Mouse (Mus musculus): ENCODE measurements at regions not wholly inside any gene's neighbourhood (a gene's known extent, or its start where the extent isn't known, plus 50 kb on each side); places are given as distances from the start of the nearest gene placed in this dataset.
A peak's percentile ranks its signal among the peaks of the same experiment; 100 is the strongest.

DNA sequence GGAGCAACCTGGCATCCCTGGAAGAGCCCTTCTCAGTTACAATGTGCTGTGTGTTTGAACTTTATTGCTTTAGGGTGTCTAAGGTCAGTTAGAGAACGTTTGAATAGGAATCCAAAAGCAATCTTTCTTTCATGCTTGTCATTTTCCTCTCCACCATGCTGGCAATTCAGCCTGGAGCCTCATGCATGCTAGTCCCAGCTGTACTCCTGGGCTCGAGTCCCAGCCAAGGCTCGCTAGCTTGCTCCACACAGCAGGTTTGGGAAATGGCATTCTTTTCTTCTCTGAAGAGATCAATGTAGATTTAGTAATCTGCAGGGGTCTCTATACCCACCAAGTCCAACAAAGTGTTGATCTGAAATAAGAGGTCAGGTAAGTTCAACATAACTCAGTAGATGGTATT lies 513.1 kb downstream of the Plekhb2 start:
- H3K27me3 ChIP-seq (ENCODE audit: control insufficient read depth, insufficient read depth, low read length): no peaks in the 10 kb centered on the region
- 20% methylated on average over 3 of the region's 3 CpGs for WGBS
- no peaks in the 10 kb centered on the region for H3K4me1 ChIP-seq (ENCODE audit: control insufficient read depth, insufficient read depth, low read length)
- no peak overlapping the region for H3K27ac ChIP-seq (ENCODE audit: insufficient read depth, low read length)
- TF ChIP-seq POLR2A (IDR thresholded peaks at IDR 0.05; ENCODE audit: borderline replicate concordance, insufficient read depth, low read length): no peak
- no peak for TF ChIP-seq CTCF (IDR thresholded peaks at IDR 0.05; ENCODE audit: borderline replicate concordance, insufficient read depth, low read depth, low read length)
- H3K4me3 ChIP-seq (replicated peaks; ENCODE audit: insufficient read depth, low read depth, low read length): no peak overlapping the region
- DNase-seq: peak in 1 of 2 experiments; percentile 30

DNA sequence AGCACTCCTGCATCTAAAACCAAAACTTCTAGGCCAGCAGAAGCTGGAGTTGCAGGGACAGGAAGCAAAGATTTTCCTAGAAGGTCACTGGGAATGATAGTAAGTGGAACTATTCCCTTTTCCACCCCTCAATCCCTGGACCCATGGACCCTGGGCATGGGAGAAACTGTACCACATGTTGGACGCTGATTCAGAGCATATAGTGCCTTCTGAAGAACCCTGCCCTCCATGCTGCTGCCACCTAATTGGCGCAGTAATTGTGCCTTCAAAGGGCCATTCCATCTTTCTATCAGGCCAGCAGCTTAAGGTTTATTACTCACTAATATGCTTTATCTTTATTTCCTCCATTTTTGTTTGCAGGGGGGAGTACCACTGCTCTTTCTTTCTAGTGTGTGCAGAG lies 516.8 kb downstream of the Plekhb2 start:
- H3K27me3 ChIP-seq (ENCODE audit: control insufficient read depth, insufficient read depth, low read length): no peaks in the 10 kb centered on the region; the same call in 1 of the 2 replicates
- no peaks in the 10 kb centered on the region for H3K4me1 ChIP-seq (ENCODE audit: control insufficient read depth, insufficient read depth, low read length)
- H3K4me3 ChIP-seq (replicated peaks; ENCODE audit: insufficient read depth, low read depth, low read length): no peak overlapping the region
- no peak overlapping the region for H3K27ac ChIP-seq (ENCODE audit: insufficient read depth, low read length)
- TF ChIP-seq POLR2A (IDR thresholded peaks at IDR 0.05; ENCODE audit: borderline replicate concordance, insufficient read depth, low read length): no peak
- no peak for TF ChIP-seq CTCF (IDR thresholded peaks at IDR 0.05; ENCODE audit: borderline replicate concordance, insufficient read depth, low read depth, low read length)
- WGBS: 93% methylated on average over 2 of the region's 2 CpGs
- no peak for DNase-seq

DNA sequence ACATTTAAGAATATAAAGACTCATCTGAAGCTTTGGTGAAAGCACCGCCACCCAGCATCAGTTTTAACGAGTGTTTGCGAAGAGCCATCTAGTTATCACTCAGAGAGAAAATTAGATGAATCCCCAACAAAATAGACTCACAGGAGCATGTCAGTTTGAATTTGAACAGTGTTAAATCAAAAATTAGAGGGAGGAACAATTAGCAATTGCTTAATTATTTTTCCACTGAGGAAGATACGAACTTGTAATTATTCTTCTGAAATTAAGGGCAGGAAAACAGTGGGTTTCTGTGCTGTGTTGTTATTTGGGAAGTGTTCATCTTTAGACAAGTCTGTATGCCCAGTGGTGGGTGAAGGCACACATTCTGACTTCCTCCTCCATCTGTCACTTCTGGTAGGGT lies 523.0 kb downstream of the Plekhb2 start:
- Histone ChIP-seq H3K4me3 (replicated peaks; ENCODE audit: insufficient read depth, low read depth, low read length) (no peak overlapping the region), H3K27me3 (ENCODE audit: control insufficient read depth, insufficient read depth, low read length) (no peaks in the 10 kb centered on the region; the same call in 1 of the 2 replicates), H3K4me1 (ENCODE audit: control insufficient read depth, insufficient read depth, low read length) (no peaks in the 10 kb centered on the region), H3K27ac (ENCODE audit: insufficient read depth, low read length) (no peak overlapping the region)
- no peak for DNase-seq
- 79% methylated on average over 4 of the region's 4 CpGs for WGBS
- TF ChIP-seq POLR2A (IDR thresholded peaks at IDR 0.05; ENCODE audit: borderline replicate concordance, insufficient read depth, low read length): no peak

DNA sequence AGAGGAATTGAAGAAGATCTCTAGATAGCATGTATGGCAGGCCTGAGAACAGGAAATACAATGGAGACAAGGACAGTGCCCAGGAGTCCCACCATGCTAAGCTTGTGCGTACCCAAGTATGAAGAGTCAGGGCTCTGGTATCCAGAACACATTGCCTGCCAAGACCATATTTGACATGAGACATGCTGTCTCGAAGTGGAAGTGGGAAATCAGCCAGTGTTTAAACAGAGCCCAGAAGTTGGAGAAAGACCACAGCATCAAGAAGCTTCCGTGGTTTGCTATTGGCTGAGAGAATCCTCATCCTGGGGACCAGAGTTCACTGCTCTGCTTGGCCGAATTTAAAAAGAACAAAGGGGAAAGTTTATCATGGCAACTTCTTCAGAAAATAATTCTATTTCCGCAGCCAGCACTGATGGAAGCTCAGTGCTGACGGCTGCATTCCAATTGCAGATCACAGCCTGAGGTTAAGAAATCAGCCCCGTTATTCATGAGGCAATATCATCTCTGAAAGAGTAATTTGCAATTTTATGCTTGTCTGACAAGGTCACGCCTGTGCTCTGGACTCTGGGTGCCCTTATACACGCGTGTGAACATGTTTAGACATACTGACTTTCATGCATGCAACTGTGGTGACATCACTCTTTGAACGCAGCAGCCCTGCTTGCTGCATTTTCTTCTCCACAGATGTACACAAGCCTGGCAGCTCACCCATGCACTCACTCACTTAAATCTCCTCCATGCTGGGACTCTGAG lies 531.0 kb downstream of the Plekhb2 start:
- no peak for TF ChIP-seq CTCF (IDR thresholded peaks at IDR 0.05; ENCODE audit: borderline replicate concordance, insufficient read depth, low read depth, low read length)
- no peak for TF ChIP-seq POLR2A (IDR thresholded peaks at IDR 0.05; ENCODE audit: borderline replicate concordance, insufficient read depth, low read length)
- H3K27me3 ChIP-seq (ENCODE audit: control insufficient read depth, insufficient read depth, low read length): no peaks in the 10 kb centered on the region
- WGBS: 49% methylated on average over 11 of the region's 11 CpGs
- H3K27ac ChIP-seq (ENCODE audit: insufficient read depth, low read length): no peak overlapping the region
- no peak for DNase-seq
- H3K4me3 ChIP-seq (replicated peaks; ENCODE audit: insufficient read depth, low read depth, low read length): no peak overlapping the region
- H3K4me1 ChIP-seq (ENCODE audit: control insufficient read depth, insufficient read depth, low read length): peaks cover 4% of the 10 kb centered on the region; the same call in 1 of the 2 replicates

DNA sequence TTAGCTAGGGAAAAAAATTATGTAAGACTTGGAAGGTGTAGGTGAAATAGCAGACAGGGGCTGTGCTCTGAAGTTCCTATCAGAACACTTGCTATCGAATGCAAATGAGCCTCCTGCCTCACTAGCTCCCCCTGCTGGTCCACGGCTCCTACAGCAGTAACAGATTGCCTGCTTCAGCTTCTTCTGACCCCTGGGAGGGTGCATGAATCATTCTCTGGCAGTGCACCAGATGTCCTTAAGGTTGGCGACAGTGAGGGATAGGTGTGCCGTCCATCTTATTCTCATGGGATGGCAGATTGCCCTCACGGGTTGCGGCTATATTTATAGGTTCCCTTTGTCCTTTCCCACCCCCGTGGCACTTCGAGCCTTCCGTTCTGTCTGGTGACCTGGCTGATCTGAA lies 535.7 kb downstream of the Plekhb2 start:
- H3K4me1 ChIP-seq (ENCODE audit: control insufficient read depth, insufficient read depth, low read length): peaks cover 7% of the 10 kb centered on the region; the same call in 1 of the 2 replicates
- no peak overlapping the region for H3K27ac ChIP-seq (ENCODE audit: insufficient read depth, low read length)
- WGBS: 6% methylated on average over 9 of the region's 9 CpGs
- DNase-seq: peak; percentile 81 to 87
- H3K27me3 ChIP-seq (ENCODE audit: control insufficient read depth, insufficient read depth, low read length): no peaks in the 10 kb centered on the region
- TF ChIP-seq POLR2A (IDR thresholded peaks at IDR 0.05; ENCODE audit: borderline replicate concordance, insufficient read depth, low read length) (no peak), CTCF (IDR thresholded peaks at IDR 0.05; ENCODE audit: borderline replicate concordance, insufficient read depth, low read depth, low read length) (peak; percentile 92)
- peak overlapping the region; percentile 17 for H3K4me3 ChIP-seq (replicated peaks; ENCODE audit: insufficient read depth, low read depth, low read length)

DNA sequence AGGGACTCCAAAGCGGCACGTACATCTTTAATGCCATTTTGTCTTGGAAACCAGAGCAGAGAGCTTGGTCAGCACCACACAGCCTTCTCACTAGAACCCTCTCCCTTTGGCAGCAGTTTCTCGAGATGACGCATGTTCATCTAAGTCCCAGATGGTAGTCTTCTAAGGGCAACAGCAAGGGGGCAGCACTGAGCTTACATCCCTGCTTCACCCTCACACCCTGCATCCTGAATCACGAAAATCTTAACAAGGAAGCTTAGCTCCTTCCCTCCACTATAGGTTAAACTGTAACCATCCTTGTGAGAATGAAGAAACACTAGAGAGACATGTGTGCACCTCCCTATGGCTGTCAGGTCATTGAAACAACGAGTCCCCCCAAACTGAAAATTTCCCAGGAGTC lies 538.4 kb downstream of the Plekhb2 start:
- H3K27me3 ChIP-seq (ENCODE audit: control insufficient read depth, insufficient read depth, low read length): no peaks in the 10 kb centered on the region
- H3K27ac ChIP-seq (ENCODE audit: insufficient read depth, low read length): no peak overlapping the region
- TF ChIP-seq POLR2A (IDR thresholded peaks at IDR 0.05; ENCODE audit: borderline replicate concordance, insufficient read depth, low read length) (no peak), CTCF (IDR thresholded peaks at IDR 0.05; ENCODE audit: borderline replicate concordance, insufficient read depth, low read depth, low read length) (peak; percentile 74)
- WGBS: 30% methylated on average over 6 of the region's 6 CpGs
- peaks cover 7% of the 10 kb centered on the region; the same call in 1 of the 2 replicates for H3K4me1 ChIP-seq (ENCODE audit: control insufficient read depth, insufficient read depth, low read length)
- DNase-seq: peak; percentile 52 to 56
- H3K4me3 ChIP-seq (replicated peaks; ENCODE audit: insufficient read depth, low read depth, low read length): no peak overlapping the region

DNA sequence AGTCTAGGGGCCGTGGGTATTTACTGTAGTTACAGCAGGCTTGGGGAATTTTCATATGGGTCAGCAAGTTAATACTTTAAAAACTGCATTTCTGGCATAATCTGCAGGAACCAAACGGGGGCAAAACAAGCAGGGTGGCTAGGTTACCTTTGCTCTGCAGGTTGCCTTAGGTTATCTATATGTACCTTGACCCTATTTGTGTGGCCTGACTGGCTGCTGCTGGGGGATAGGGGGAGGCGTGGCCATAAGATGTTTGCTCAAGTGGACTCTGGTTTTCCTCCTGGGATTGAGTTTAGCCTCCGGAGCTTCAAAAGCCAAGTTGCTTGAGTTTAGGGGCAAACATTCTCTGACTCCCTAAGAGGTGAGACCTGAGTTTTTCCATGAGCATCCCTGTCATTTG lies 540.6 kb downstream of the Plekhb2 start:
- WGBS: 86% methylated on average over 4 of the region's 4 CpGs
- TF ChIP-seq POLR2A (IDR thresholded peaks at IDR 0.05; ENCODE audit: borderline replicate concordance, insufficient read depth, low read length) (no peak), CTCF (IDR thresholded peaks at IDR 0.05; ENCODE audit: borderline replicate concordance, insufficient read depth, low read depth, low read length) (no peak)
- H3K27me3 ChIP-seq (ENCODE audit: control insufficient read depth, insufficient read depth, low read length): no peaks in the 10 kb centered on the region
- no peak overlapping the region for H3K27ac ChIP-seq (ENCODE audit: insufficient read depth, low read length)
- peaks cover 7% of the 10 kb centered on the region; the same call in 1 of the 2 replicates for H3K4me1 ChIP-seq (ENCODE audit: control insufficient read depth, insufficient read depth, low read length)
- no peak for DNase-seq
- no peak overlapping the region for H3K4me3 ChIP-seq (replicated peaks; ENCODE audit: insufficient read depth, low read depth, low read length)

DNA sequence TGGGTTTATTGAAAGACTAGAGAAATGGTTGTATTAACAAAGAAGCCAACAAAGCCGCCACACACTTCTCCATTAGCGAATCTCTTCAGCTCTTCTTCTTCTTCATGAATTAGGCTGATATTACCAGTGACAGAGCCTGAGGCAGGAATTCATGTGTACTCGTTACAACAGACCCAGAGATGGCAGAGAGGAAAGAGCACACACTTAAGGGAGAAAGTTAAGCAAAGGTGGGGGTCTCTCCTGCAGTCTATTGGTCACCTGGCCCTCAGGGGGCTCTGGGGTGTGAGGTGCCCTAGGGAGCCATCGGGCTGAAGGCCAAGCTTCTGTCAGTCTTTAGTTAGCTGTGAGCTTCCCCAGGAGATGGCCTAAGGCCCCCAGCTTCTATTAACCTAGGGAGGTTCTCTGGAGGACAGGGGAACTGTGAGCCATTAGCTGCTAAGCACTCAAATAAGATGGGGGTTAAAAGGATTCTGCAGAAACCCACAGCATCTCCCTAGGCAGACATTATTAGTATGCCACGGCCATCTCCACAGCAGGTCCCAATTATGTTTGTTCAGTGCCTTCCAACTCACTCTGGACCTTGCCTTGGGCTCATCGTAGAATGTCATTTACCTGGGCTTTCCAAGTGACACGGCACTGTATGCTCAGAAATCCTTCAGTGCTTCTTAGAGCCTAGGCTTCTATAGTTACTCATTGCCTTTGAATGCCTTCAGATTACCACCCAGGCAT lies 541.2 kb downstream of the Plekhb2 start:
- Histone ChIP-seq H3K27ac (ENCODE audit: insufficient read depth, low read length) (no peak overlapping the region), H3K4me1 (ENCODE audit: control insufficient read depth, insufficient read depth, low read length) (peaks cover 3% of the 10 kb centered on the region; the same call in 1 of the 2 replicates), H3K4me3 (replicated peaks; ENCODE audit: insufficient read depth, low read depth, low read length) (no peak overlapping the region), H3K27me3 (ENCODE audit: control insufficient read depth, insufficient read depth, low read length) (no peaks in the 10 kb centered on the region)
- no peak for DNase-seq
- WGBS: 78% methylated on average over 7 of the region's 7 CpGs
- TF ChIP-seq CTCF (IDR thresholded peaks at IDR 0.05; ENCODE audit: borderline replicate concordance, insufficient read depth, low read depth, low read length) (no peak), POLR2A (IDR thresholded peaks at IDR 0.05; ENCODE audit: borderline replicate concordance, insufficient read depth, low read length) (no peak)
